In the genomic region with DNA sequence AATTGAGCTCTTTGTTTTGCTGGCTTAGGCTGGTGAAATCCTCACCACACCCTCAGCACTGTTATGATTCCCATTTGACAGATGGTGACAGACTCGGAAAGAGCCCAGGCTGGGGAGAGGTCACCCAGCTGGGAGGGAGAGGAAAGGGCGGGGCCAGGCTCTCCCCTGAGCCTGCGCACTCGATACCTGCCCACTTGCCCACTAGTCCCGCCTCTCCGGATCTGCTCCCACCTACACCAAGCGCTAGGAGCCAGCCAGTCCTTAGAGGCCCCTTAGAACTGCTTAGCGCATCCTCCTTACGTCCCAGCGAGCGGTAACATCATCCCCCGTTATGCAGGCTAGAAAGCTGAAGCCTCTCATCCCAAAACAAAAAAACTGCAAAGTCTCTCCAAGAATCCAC, we compare ENCODE assay signal across 8 mouse cellular contexts. TPM values are rescaled to one million over a fixed set of nuclear protein-coding genes. Genes with fewer than 3 reads are reported as not detected.
A peak's percentile ranks its signal among the peaks of the same experiment; 100 is the strongest.
DNase-seq lines count a peak whose midpoint lies in the region; ATAC-seq and TF ChIP-seq lines count a peak whose summit lies in the region.

No protein-coding gene starts in this region.

- TF ChIP-seq EP300 in heart, postnatal 0 days (IDR thresholded peaks at IDR 0.05; ENCODE audit: low read depth) = no peak

- no peak for TF ChIP-seq CTCF in heart, postnatal 0 days (IDR thresholded peaks at IDR 0.05; ENCODE audit: low read depth)

- no peak overlapping the region for H3K27ac ChIP-seq in embryonic facial prominence, embryonic 15.5 days (replicated peaks)
- H3K27ac ChIP-seq in heart, postnatal 0 days (ENCODE audit: low read depth) = no peak overlapping the region

- H3K9ac ChIP-seq in embryonic facial prominence, embryonic 15.5 days = no peak overlapping the region
- no peak overlapping the region for H3K9ac ChIP-seq in heart, postnatal 0 days (replicated peaks; ENCODE audit: low read depth, low read length)

- WGBS in embryonic facial prominence, embryonic 15.5 days = 1% methylated on average over 12 of the region's 12 CpGs
- WGBS in heart, postnatal 0 days = 3% methylated on average over 12 of the region's 12 CpGs

- ATAC-seq in embryonic facial prominence, embryonic 15.5 days (ENCODE audit: insufficient number of reproducible peaks, low FRiP score, low TSS enrichment, low read depth) = no peak
- no peak for ATAC-seq in heart, postnatal 0 days (ENCODE audit: insufficient read depth, low read depth)
- no peak for ATAC-seq in megakaryocyte-erythroid progenitor cell, adult 5-6 weeks (replicated peaks; ENCODE audit: low FRiP score, low TSS enrichment, poor library complexity, severe bottlenecking)

- no peaks in the 10 kb centered on the region for H3K9me3 ChIP-seq in embryonic facial prominence, embryonic 15.5 days (replicated peaks)
- no peaks in the 10 kb centered on the region for H3K9me3 ChIP-seq in heart, postnatal 0 days (replicated peaks; ENCODE audit: control insufficient read depth, low read length)

- H3K27me3 ChIP-seq in embryonic facial prominence, embryonic 15.5 days = peaks cover 33% of the 10 kb centered on the region
- peaks cover 35% of the 10 kb centered on the region for H3K27me3 ChIP-seq in heart, postnatal 0 days (ENCODE audit: control insufficient read depth, insufficient read depth, low read length)

- peak; percentile 51 for DNase-seq in CD4-positive, CD25-positive, alpha-beta regulatory T cell, adult 2 months (ENCODE audit: low read depth, low spot score)
- peak; percentile 63 for DNase-seq in adrenal gland, adult 8-10 months
- DNase-seq in heart, postnatal 0 days (ENCODE audit: low spot score) = peak; percentile 9
- DNase-seq in kidney, postnatal 25 days = peak; percentile 75 to 88
- peak; percentile 86 to 90 for DNase-seq in lung, adult 18-20 months
- peak; percentile 91 for DNase-seq in right cerebral cortex, adult 18-20 months

- no peak overlapping the region for H3K4me3 ChIP-seq in embryonic facial prominence, embryonic 15.5 days (replicated peaks)
- no peak overlapping the region for H3K4me3 ChIP-seq in heart, postnatal 0 days (ENCODE audit: low read depth, low read length)

- peaks cover 14% of the 10 kb centered on the region for H3K4me1 ChIP-seq in embryonic facial prominence, embryonic 15.5 days
- 0 out of 2 replicates have a peak, but pooled peaks cover 2% of the 10 kb centered on the region for H3K4me1 ChIP-seq in heart, postnatal 0 days (ENCODE audit: control insufficient read depth, insufficient read depth)

- peak overlapping the region; percentile 22; the same call in 1 of the 2 replicates for H3K4me2 ChIP-seq in embryonic facial prominence, embryonic 15.5 days (replicated peaks)
- no peak overlapping the region for H3K4me2 ChIP-seq in heart, postnatal 0 days (ENCODE audit: low read depth, low read length)

- no peaks in the 10 kb centered on the region for H3K36me3 ChIP-seq in embryonic facial prominence, embryonic 15.5 days
- no peaks in the 10 kb centered on the region for H3K36me3 ChIP-seq in heart, postnatal 0 days (replicated peaks; ENCODE audit: control insufficient read depth, insufficient read depth, low read length)

RNA-seq across cellular contexts. Expression of a gene that starts 4.6 kb away (rescaled TPM):
- 1 to 10 TPM; 5.6 to 9.2 (median 7.1) TPM for total RNA-seq in adrenal gland, adult 8-10 months (2022)
- 0.56 and 0.60 TPM in 2 replicates for polyA plus RNA-seq in embryonic facial prominence, embryonic 15.5 days (2015; fragmentation: Nextera tagmentation; extraction: Ambion mirVana)
- total RNA-seq in heart, postnatal 0 days (2014; rRNA removed; ENCODE audit: low replicate concordance) = 0.61 and 1.3 TPM in 2 replicates
- 0.37 and 0.41 TPM in 2 replicates for polyA plus RNA-seq in heart, postnatal 0 days (2015; fragmentation: Nextera tagmentation; extraction: Ambion mirVana)
- not detected in 2 replicates for total RNA-seq in megakaryocyte-erythroid progenitor cell, adult 5-6 weeks (2014; fragmentation: Nextera tagmentation)
- not detected in 2 replicates for total RNA-seq in megakaryocyte-erythroid progenitor cell, adult 5-6 weeks (2017)

RNA-seq across cellular contexts. Expression of a gene that starts 10.9 kb away (rescaled TPM):
- 10 to 100 TPM; 12.6 to 18.4 (median 14.0) TPM for total RNA-seq in adrenal gland, adult 8-10 months (2022)
- 31.8 and 40.3 TPM in 2 replicates for polyA plus RNA-seq in embryonic facial prominence, embryonic 15.5 days (2015; fragmentation: Nextera tagmentation; extraction: Ambion mirVana)
- total RNA-seq in heart, postnatal 0 days (2014; rRNA removed; ENCODE audit: low replicate concordance) = 26.9 and 30.9 TPM in 2 replicates
- 12.7 and 15.5 TPM in 2 replicates for polyA plus RNA-seq in heart, postnatal 0 days (2015; fragmentation: Nextera tagmentation; extraction: Ambion mirVana)
- 23.6 and 42.3 TPM in 2 replicates for total RNA-seq in megakaryocyte-erythroid progenitor cell, adult 5-6 weeks (2014; fragmentation: Nextera tagmentation)
- 6.8 and 13.3 TPM in 2 replicates for total RNA-seq in megakaryocyte-erythroid progenitor cell, adult 5-6 weeks (2017)

RNA-seq across cellular contexts. Expression of a gene that starts 49.9 kb away (rescaled TPM):
- total RNA-seq in adrenal gland, adult 8-10 months (2022) = 1 to 10 TPM; 1.3 to 2.8 (median 1.8) TPM
- 9.7 and 16.3 TPM in 2 replicates for polyA plus RNA-seq in embryonic facial prominence, embryonic 15.5 days (2015; fragmentation: Nextera tagmentation; extraction: Ambion mirVana)
- total RNA-seq in heart, postnatal 0 days (2014; rRNA removed; ENCODE audit: low replicate concordance) = 1.4 TPM in 1 of 2 replicates, not detected in the other
- polyA plus RNA-seq in heart, postnatal 0 days (2015; fragmentation: Nextera tagmentation; extraction: Ambion mirVana) = 1.8 and 6.9 TPM in 2 replicates
- 1.9 and 43.9 TPM in 2 replicates for total RNA-seq in megakaryocyte-erythroid progenitor cell, adult 5-6 weeks (2014; fragmentation: Nextera tagmentation)
- total RNA-seq in megakaryocyte-erythroid progenitor cell, adult 5-6 weeks (2017) = 0.61 and 2.2 TPM in 2 replicates

Comparison
In these comparisons a context has a peak if more than half of its experiments do, and no peak if none do; other contexts are left out.
1. DNase-seq: peak in every context shown above with its lines; median percentile 91 in right cerebral cortex, adult 18-20 months; 88 in lung, adult 18-20 months; 82 in kidney, postnatal 25 days; 63 in adrenal gland, adult 8-10 months; 51 in CD4-positive, CD25-positive, alpha-beta regulatory T cell, adult 2 months; 9 in heart, postnatal 0 days.